Mouse (Mus musculus): ENCODE data around the gene Spaca7.
A peak's percentile ranks its signal among the peaks of the same experiment; 100 is the strongest.
"Not testable (repeated sequence)": the region's sequence is repeated elsewhere in the genome, so short reads cannot be mapped to it uniquely, and the experiment has no call there.

The Spaca7 gene

GRCm38 (mm10) chr8:12613201-12613600 lies 40.4 kb downstream of the Spaca7 start:
- no peak for DNase-seq

- DNase-seq = not testable (repeated sequence)
These were observed 44.5 kb downstream of the Spaca7 start for GRCm38 (mm10) chr8:12617369-12617768.

GRCm38 (mm10) chr8:12621550-12622222 lies 48.9 kb downstream of the Spaca7 start:
- DNase-seq = no peak

GRCm38 (mm10) chr8:12625890-12626289 lies 53.1 kb downstream of the Spaca7 start:
- DNase-seq = no peak

- peak; percentile 28 for DNase-seq
These were observed 56.2 kb downstream of the Spaca7 start for GRCm38 (mm10) chr8:12629079-12629478.

- no peak for DNase-seq
These were observed 62.5 kb downstream of the Spaca7 start for GRCm38 (mm10) chr8:12635366-12635765.

- DNase-seq = no peak
These were observed 65.6 kb downstream of the Spaca7 start for GRCm38 (mm10) chr8:12638446-12638845.

- DNase-seq = no peak
These were observed 68.7 kb downstream of the Spaca7 start for GRCm38 (mm10) chr8:12641527-12641926.

GRCm38 (mm10) chr8:12644341-12644740 lies 71.5 kb downstream of the Spaca7 start:
- DNase-seq = no peak

- DNase-seq = no peak
These were observed 72.1 kb downstream of the Spaca7 start for GRCm38 (mm10) chr8:12644894-12645293.

GRCm38 (mm10) chr8:12646536-12646935 lies 73.7 kb downstream of the Spaca7 start:
- DNase-seq = no peak

- DNase-seq = no peak
These were observed 76.1 kb downstream of the Spaca7 start for GRCm38 (mm10) chr8:12648951-12649350.

Measured in cerebellum, adult 9-11 months (tissue).